Mouse (Mus musculus) midbrain, postnatal 0 days (tissue): ENCODE results near the gene Tagln. TPM values are rescaled to one million over a fixed set of nuclear protein-coding genes. Genes with fewer than 3 reads are reported as not detected.

ENCODE experiments used
- ATAC-seq: fragments of 200-750 bp; cut with Nextera tagmentation; 2 replicates; pipeline ENCODE4 v1.8.0; 2017; ENCODE audit warnings: moderate number of reproducible peaks, mild to moderate bottlenecking, moderate TSS enrichment, moderate library complexity; ENCODE audit not compliant: low FRiP score
- DNase-seq: peaks from one replicate; pipeline ENCODE4 v3.0.0-alpha.2; 2015; ENCODE audit warnings: low spot score
- H3K27ac ChIP-seq: fragments of 300-500 bp; sonication (generic); 2 replicates; pipeline ENCODE4 v1.5.1; 2014; ENCODE audit warnings: low read depth, mild to moderate bottlenecking, low read length, mixed read lengths
- H3K27me3 ChIP-seq: fragments of 300-500 bp; sonication (generic); 2 replicates; pipeline ENCODE4 v1.6.1; 2014; ENCODE audit warnings: low read length, control low read depth, mixed read lengths; ENCODE audit not compliant: insufficient read depth
- H3K36me3 ChIP-seq: fragments of 300-500 bp; sonication (generic); 2 replicates; pipeline ENCODE4 v1.6.1; 2014; ENCODE audit warnings: low read length, control low read depth, mixed read lengths; ENCODE audit not compliant: insufficient read depth
- H3K4me1 ChIP-seq: fragments of 300-500 bp; sonication (generic); 2 replicates; pipeline ENCODE4 v1.6.1; 2014; ENCODE audit warnings: mild to moderate bottlenecking, control low read depth, antibody characterized with exemption, low read length, mixed read lengths; ENCODE audit not compliant: insufficient read depth
- H3K4me2 ChIP-seq: fragments of 300-500 bp; sonication (generic); 2 replicates; pipeline ENCODE4 v1.6.1; 2014; ENCODE audit warnings: low read depth, mild to moderate bottlenecking, low read length, mixed read lengths; ENCODE audit not compliant: poor library complexity, severe bottlenecking
- H3K4me3 ChIP-seq: fragments of 300-500 bp; sonication (generic); 2 replicates; pipeline ENCODE4 v1.5.1; 2014; ENCODE audit warnings: low read depth, mild to moderate bottlenecking, low read length, moderate library complexity
- H3K9ac ChIP-seq: fragments of 300-500 bp; sonication (generic); replicated peaks from 2 replicates; pipeline ENCODE4 v1.6.1; 2014; ENCODE audit warnings: mild to moderate bottlenecking, low read length, moderate library complexity, mixed read lengths; ENCODE audit not compliant: poor library complexity, severe bottlenecking
- H3K9me3 ChIP-seq: fragments of 300-500 bp; sonication (generic); 2 replicates; pipeline ENCODE4 v1.6.1; 2016; ENCODE audit warnings: low read length, control low read depth
- CTCF ChIP-seq: IDR thresholded peaks from 2 replicates; pipeline ENCODE4 v1.5.1; 2016; ENCODE audit warnings: antibody characterized with exemption, mild to moderate bottlenecking
- WGBS: fragments of 180-500 bp; shearing (Covaris S2); extraction: QIAGEN DNeasy Blood & Tissue Kit; methylation state at CpG from one replicate; pipeline ENCODE4 v1.1.7; 2014; 5-methylcytosine and 5-hydroxymethylcytosine counted together
- polyA plus RNA-seq: library from polyadenylated mRNA; unstranded; fragments of >200 nt; fragmentation: Nextera tagmentation; extraction: Ambion mirVana; gene quantifications from 2 replicates; pipeline ENCODE4 v1.2.1, GENCODE M21; 2015
- total RNA-seq: library from RNA; depleted of rRNA; stranded (reverse); fragments of >200 nt; gene quantifications from 2 replicates; pipeline ENCODE4 v1.2.3, GENCODE M21; 2014

The Tagln gene
- total and polyA plus RNA-seq, 2 experiments from 2014 or later: 5.2 TPM

DNA sequence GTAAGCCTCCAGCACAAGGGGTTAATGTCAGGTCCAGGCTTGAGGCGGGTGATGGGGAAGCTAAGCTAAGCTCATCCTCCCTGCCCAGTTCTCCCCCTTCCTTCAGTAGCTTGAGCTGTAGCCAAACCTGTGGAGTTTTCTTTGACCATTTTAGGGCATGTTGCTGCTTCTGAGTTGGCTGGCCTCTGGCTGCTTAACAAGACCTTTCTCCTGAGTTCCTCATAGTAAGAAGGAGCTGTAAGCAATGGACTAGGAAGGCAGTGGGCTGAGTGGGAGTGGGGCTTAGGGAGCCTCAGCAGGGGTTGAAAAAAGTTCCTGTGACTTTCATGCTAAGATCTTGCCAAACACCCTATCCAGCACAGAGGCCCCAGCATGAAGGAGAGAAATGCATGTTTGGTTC lies 16.0 kb downstream of the Tagln start:
- no peak for ATAC-seq
- Histone ChIP-seq H3K27ac (no peak overlapping the region), H3K4me1 (no peaks in the 10 kb centered on the region), H3K27me3 (no peaks in the 10 kb centered on the region), H3K9ac (no peak overlapping the region), H3K9me3 (no peaks in the 10 kb centered on the region), H3K4me3 (no peak overlapping the region), H3K4me2 (no peak overlapping the region), H3K36me3 (peaks cover 77% of the 10 kb centered on the region)
- no peak for DNase-seq
- TF ChIP-seq CTCF: no peak
- 52% methylated on average over 1 of the region's 1 CpGs for WGBS

DNA sequence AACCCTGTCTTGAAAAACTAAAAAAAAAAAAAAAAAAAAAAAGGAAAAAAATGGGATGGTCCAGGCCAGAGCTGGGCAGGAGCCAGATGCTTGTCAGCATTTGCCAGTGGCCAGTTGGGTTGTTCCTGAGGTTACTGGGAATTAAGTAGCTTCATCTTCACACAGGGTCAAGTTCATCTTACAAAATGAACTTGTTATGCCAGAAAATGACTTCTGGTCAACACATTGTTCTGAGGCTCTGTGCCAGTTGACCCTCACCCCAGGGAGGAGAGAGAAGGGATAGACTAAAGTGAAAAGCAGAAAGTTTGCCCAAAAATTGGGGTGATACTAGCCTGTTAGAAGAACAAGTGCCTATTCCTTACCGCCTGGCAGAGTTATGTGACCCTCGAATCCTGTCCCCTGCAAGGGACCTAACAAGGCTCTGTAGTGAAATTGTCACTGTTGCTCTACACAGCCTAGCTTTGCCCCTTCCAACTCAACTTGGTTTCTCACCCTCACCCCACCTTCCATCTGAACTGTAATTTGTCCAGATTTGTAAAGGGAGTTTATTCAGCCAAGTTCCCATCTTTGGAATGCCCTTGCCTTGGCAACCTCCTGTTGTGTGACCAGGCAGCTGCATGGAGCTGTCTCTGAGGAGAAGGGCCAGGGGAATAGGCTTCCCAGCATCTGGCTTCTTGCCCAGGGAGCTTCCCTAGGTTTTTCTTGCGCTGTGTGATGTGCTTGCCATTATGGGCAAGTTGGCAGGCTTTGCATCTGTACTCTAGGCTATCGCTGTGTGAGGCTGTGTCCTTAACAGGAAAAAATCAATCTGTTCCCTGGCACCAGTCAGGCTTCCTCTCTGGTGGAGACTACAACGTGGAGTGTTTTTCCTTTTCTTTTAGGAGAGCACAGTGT lies 18.6 kb downstream of the Tagln start:
- Histone ChIP-seq H3K27ac (no peak overlapping the region; the same call in 1 of the 2 replicates), H3K9me3 (no peaks in the 10 kb centered on the region), H3K4me3 (no peak overlapping the region), H3K4me2 (no peak overlapping the region), H3K9ac (no peak overlapping the region), H3K36me3 (peaks cover 83% of the 10 kb centered on the region), H3K27me3 (no peaks in the 10 kb centered on the region), H3K4me1 (no peaks in the 10 kb centered on the region)
- no peak for TF ChIP-seq CTCF
- 71% methylated on average over 5 of the region's 5 CpGs for WGBS
- DNase-seq (peak; percentile 95), ATAC-seq (peak; percentile 74)

- 96% methylated on average over 2 of the region's 2 CpGs for WGBS
- no peaks in the 10 kb centered on the region for H3K9me3 ChIP-seq
- TF ChIP-seq CTCF: no peak
- ATAC-seq (no peak), DNase-seq (no peak)
- peaks cover 84% of the 10 kb centered on the region for H3K36me3 ChIP-seq
- H3K9ac ChIP-seq: no peak overlapping the region
- H3K4me1 ChIP-seq: no peaks in the 10 kb centered on the region
- H3K4me2 ChIP-seq: no peak overlapping the region
- no peaks in the 10 kb centered on the region for H3K27me3 ChIP-seq
- no peak overlapping the region for H3K4me3 ChIP-seq
- H3K27ac ChIP-seq: no peak overlapping the region
These were observed 20.2 kb downstream of the Tagln start for GRCm38 (mm10) chr9:45915659-45916058.

- DNase-seq (peak; percentile 50), ATAC-seq (no peak)
- no peaks in the 10 kb centered on the region for H3K9me3 ChIP-seq
- peak; percentile 69 for TF ChIP-seq CTCF
- H3K4me1 ChIP-seq: peaks cover 5% of the 10 kb centered on the region; the same call in 1 of the 2 replicates
- no peak overlapping the region for H3K9ac ChIP-seq
- H3K4me3 ChIP-seq: no peak overlapping the region
- WGBS: 88% methylated on average over 1 of the region's 1 CpGs
- peaks cover 69% of the 10 kb centered on the region for H3K36me3 ChIP-seq
- no peak overlapping the region for H3K4me2 ChIP-seq
- H3K27ac ChIP-seq: no peak overlapping the region
- H3K27me3 ChIP-seq: no peaks in the 10 kb centered on the region
These were observed 24.2 kb downstream of the Tagln start for GRCm38 (mm10) chr9:45911673-45912072.

GRCm38 (mm10) chr9:45910995-45911394 lies 24.9 kb downstream of the Tagln start:
- no peaks in the 10 kb centered on the region for H3K9me3 ChIP-seq
- no peak overlapping the region for H3K4me2 ChIP-seq
- H3K27ac ChIP-seq: no peak overlapping the region
- ATAC-seq (no peak), DNase-seq (no peak)
- no peak overlapping the region for H3K9ac ChIP-seq
- peaks cover 64% of the 10 kb centered on the region for H3K36me3 ChIP-seq
- no peak overlapping the region for H3K4me3 ChIP-seq
- H3K4me1 ChIP-seq: peaks cover 5% of the 10 kb centered on the region; the same call in 1 of the 2 replicates
- H3K27me3 ChIP-seq: no peaks in the 10 kb centered on the region
- TF ChIP-seq CTCF: no peak
- WGBS: 95% methylated on average over 3 of the region's 3 CpGs

DNA sequence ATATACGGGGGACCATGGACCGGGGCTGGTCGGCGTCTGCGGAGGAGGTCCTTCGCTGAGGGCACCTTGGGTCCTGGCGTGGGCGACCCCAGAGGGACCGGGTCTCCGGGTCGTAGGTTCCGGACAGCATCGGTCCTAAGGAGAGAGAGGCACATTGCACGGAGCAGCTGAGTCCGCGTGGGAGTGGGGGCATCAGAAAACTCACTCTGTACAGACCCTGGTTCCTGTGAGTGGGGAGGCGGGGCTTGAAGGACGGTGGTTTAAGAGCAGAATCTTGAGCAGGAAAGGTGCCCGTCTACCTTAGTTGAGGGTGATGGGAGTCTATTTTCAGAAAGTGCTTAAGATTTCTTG lies 28.8 kb downstream of the Tagln start:
- no peak for TF ChIP-seq CTCF
- DNase-seq (no peak), ATAC-seq (no peak; the same call in 1 of the 2 replicates)
- Histone ChIP-seq H3K9ac (peak overlapping the region; percentile 98), H3K27ac (peak overlapping the region; percentile 95), H3K9me3 (no peaks in the 10 kb centered on the region), H3K36me3 (peaks cover 32% of the 10 kb centered on the region), H3K4me1 (peaks cover 5% of the 10 kb centered on the region), H3K27me3 (no peaks in the 10 kb centered on the region), H3K4me2 (peak overlapping the region; percentile 79), H3K4me3 (peak overlapping the region; percentile 83)
- under 1% methylated on average over 19 of the region's 19 CpGs for WGBS
